Mouse (Mus musculus) embryo, embryonic 10 days (tissue): ENCODE measurements around the gene Ubfd1.

Source experiments
- DNase-seq: peaks from one replicate; pipeline ENCODE4 v3.0.0-alpha.2; 2015; ENCODE audit warnings: low spot score

Ubfd1 gene

DNA sequence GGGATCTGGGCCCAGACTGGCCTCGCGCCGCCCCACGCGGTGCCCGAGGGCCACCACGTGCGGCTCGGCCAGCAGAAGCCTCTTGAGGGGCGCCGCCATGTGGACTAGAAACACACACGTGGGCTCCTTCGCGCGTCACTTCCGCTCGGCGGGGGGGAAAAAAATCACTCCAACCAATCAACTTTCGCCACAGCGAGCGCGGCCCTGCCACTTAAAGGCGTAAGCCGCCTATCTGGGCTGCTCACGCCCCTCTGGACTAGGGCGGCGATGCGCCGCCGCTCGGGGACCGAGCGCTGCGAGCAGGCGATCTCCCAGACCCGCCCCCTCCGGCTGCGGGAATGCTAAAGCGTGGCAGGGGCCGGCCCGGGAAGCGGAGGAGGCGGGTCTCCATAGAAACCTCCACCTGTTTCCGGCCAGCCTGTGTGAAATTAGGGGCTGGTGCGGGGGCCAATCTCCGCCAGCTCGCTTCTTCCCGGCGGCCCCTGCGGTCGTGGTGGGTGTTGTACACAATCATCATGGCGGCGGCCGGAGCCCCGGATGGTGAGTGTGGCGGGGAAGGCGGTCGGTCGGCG, at the start of gene Ubfd1, which contains the start of gene Ears2:
Gene Ubfd1, plus strand, starts transcription at position 231 of the 572 bp plus-strand sequence.
Gene Ears2, minus strand, starts transcription at position 319 of the 572 bp plus-strand sequence.
- DNase-seq = peak; percentile 96

GRCm38 (mm10) chr7:122018247-122018646, 48.7 kb upstream of the Ubfd1 start:
- no peak for DNase-seq

DNA sequence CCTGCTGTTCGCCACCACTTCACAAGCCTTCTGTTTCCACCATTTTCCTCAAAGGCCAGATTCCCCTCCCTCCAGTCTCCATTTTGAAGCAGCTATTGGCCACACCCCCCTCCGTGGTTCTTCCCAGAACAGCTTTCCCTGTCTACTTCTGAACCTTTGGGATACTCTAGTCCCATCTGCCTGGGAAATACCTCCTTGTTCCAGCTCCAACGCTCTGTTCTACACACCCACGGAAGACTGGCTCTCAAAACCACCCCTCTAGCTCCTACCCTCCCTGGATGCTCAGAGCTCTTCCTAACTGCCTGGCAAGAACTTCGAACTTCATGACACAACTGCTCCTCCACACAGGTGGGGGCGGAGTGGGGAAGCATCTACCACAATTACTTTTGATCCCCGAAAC, 48.0 kb upstream of the Ubfd1 start:
- no peak for DNase-seq

DNA sequence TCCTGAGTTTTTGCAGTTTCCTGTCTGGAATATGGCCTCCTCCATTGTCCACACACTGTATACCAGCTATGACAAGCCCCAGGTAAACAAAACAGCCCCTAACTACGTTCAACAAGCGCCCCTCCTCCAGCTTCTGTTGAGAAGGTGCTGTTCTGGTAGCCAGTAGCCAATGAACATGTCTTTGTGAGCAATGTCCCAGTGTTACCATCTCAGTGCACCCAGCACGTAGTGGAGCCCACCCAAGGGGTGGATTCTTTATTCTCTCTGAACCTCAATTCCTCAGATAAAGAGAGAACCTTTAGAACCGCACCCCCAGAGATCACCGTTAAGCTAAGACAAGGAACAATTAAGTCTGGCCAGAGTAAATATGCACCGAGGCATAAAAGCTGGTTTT, 46.7 kb upstream of the Ubfd1 start:
- peak; percentile 25 for DNase-seq

GRCm38 (mm10) chr7:122020667-122021354, 46.2 kb upstream of the Ubfd1 start, which contains the start of gene Gga2:
Gga2 (minus strand) TSS chr7:122021222.
- DNase-seq = peak; percentile 95

GRCm38 (mm10) chr7:122022131-122022530, 44.8 kb upstream of the Ubfd1 start:
- no peak for DNase-seq

DNA sequence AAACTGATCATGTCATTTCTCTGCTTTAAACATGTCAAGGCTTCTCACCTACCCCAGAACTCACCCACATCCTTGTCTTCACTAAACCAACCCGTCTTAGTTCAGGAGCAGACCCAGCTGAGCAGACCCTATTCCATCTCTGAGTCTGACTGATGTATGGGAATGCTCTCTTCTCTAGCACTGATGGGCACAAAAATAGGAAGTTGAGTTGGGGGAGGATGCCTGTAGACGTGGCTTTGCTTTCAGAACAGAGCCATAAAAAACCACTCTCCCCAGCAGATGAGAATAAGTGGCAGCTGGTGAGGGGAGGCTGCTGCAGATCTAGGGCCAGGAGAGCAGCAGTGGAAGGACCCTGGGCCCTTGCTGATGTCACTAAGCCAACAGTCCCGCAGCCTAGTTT, 33.6 kb upstream of the Ubfd1 start:
- DNase-seq = no peak

- no peak for DNase-seq
Observed at GRCm38 (mm10) chr7:122034348-122034747, 32.6 kb upstream of the Ubfd1 start.

- DNase-seq = no peak
Observed at GRCm38 (mm10) chr7:122044106-122044505, 22.9 kb upstream of the Ubfd1 start.

DNA sequence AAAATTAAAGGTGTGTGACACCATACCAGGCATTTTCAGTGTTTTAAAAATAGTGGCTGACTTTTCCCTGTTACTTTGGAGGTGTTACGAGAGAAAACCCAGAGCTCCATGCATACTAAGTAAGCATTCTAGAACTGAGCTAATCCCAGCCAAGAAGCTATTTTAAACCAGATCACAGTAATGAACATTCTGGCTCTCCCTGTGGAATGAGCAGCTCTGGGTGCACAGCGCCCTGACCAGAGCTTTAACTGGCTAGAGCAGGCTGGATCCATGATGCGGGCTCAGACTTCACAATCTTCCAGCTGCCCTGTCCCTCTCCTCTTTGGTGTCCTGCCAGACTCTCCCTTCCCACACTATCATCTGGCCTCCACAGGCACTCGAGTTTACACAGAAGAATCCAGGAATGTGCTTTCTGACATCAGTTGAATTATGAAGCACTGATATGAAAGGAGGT, 21.8 kb upstream of the Ubfd1 start:
- no peak for DNase-seq

DNA sequence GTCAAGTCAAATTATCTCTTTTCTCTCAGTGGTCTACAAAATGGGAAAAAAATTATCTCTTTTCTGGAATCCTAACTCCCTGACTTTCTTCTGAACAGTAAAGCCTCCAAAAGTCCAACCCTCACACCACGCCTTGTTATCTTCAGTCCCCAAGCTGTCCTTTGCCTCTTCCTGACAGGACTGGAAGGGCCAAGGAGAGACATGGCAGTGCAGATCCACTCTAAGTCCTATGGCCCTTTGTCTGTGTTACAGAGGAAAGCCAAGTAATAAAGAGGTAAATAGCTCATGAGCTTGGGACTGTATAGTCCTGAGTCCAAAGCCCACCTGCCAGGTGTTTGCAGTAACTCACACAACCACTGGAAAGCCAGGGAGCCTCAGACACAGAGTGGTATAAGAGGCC, 21.3 kb upstream of the Ubfd1 start:
- DNase-seq = no peak

- no peak for DNase-seq
Observed at GRCm38 (mm10) chr7:122046813-122047212, 20.2 kb upstream of the Ubfd1 start.

DNA sequence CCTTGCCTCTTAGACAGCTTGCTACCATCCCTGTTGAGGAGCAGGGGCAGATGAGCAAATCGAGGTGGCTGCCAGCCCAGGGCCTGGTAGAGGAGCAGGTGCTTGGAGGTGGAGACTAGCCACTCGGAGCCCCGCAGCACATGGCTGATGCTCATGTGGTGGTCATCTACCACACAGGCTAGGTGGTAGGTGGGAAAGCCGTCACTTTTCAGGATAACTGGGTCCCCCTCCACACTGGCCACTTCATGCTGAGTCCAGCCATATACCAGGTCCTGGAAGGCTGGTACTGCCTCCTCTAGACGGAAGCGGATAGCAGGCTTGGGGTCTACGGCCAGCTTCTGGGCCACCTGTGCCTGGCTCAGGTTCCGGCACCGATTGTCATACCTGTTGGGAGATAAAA, 18.8 kb upstream of the Ubfd1 start:
- no peak for DNase-seq

DNA sequence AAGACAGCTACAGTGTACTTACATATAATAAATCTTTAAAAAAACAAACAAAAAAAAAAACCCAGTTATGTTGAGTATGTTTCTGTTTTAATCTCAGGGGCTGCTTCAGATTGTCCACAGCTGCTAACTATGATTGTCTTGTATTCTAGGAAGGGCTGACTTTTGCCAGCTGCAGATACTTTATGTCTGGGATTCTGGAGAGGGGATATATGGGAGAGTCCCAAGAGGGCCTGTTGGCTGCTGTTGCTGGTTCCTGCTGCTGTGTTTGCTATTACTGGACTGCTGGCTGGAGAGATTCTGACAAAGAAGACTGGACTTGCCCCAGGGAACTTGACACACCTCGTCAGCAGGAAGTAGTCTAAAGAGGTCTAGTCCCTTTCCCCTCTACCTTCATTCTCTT, 16.1 kb upstream of the Ubfd1 start:
- DNase-seq = no peak

DNA sequence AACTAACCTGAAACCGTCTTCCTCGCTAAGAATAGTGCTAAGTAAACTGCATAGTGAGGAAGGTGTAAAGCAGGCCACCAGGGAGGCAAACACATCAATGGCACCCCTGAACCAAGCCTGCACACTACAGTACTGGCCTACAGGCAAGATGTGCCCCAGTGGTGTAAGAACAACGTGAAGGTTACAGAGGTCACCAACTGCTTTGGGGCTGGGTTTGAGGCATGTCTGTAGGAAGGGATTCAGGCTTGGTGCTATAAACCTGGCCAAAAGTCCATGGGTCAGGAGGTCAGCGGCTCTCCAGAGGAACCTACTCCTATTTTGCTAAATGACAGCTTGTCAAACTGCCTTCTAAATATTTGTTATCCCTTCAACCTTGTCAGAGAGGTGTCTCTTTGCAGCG, 10.3 kb upstream of the Ubfd1 start:
- DNase-seq = no peak

DNA sequence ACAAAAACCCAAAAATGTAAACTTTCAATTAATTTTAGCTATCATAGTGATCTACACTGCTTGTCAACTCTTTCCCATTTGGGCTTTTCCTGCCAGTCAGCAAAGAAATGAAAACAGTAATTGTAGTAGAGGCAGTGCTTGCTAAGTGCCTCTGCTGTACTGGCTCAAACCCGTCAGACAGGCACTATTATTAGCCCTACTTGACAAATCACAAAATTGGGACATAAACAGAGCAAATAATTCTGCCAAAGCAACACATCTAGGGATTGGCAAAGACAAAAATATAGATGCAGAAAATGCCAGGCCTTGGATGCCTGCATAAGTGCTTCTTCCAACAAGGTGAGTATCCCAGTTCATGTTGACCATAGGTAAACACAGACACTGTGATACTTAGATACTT, 1.3 kb upstream of the Ubfd1 start:
- DNase-seq = no peak

- DNase-seq = peak; percentile 11
Observed at GRCm38 (mm10) chr7:122066102-122066944, 652 bp upstream of the Ubfd1 start.

GRCm38 (mm10) chr7:122067517-122068381, 774 bp downstream of the Ubfd1 start:
- peak; percentile 9 for DNase-seq

- no peak for DNase-seq
Observed at GRCm38 (mm10) chr7:122074374-122074773, 7.4 kb downstream of the Ubfd1 start.

DNA sequence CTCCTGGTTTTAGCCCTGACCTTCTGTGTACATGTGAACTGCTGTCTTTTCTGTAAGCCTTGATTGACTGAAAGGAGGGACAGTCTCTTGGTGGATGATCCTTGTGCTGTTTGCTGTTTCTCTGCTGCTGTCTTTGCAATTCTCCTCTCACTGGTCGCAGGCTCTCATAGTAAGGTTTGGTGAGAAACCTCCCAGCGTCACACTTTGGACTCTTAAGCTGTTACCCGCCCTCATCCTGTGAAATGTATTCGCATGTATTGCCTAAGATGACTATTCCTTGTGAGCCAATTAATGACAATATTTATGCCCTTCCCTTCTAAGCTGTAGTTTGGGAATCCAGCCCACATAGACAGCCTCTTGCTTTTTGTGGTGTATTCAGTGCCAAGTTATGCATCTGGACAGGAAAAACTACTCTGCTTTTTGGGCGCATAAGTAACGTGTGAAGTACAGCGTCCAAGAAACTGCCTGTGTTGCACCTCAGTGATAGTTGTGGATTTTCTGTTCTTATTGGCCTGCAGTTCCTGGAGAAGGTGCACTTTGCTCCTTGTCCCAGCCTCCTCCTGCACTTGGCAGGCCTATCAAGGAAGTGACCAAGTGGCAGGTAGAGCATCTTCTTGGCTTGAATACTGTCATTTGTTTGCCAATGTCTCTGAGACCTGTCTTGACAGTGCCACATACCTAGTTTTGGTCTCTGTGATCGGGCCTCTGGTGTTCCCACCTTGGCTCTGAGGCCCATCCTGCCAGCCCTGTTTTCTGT, 13.0 kb downstream of the Ubfd1 start:
- DNase-seq = no peak

DNA sequence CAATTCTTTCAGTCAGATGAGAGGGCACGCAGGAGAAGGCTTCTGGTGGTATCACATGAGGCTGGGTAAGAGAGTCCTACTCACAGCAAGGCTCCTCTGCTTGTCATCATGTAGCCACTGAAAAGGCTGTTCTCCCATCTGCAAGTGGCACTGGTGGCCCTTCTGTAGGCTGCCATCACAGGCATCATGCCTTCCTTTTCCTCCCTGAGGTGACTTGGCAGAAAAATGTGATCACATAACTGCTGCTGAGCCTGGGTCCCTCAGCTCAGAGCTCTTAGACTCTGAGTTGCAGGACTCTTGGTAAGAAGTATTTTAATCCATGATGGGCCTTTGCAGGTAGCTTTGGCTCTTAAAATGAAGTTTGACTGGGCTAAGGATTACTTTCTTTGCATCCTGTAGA, 14.1 kb downstream of the Ubfd1 start:
- DNase-seq = no peak
